Mouse (Mus musculus) adrenal gland, adult (tissue): ENCODE results near the gene Snx14.

Experiments
- DNase-seq, 2 experiments: peaks; one replicate each; pipeline ENCODE4 v3.0.0; 2022 to 2023; ENCODE audit warnings: low spot score in 1 of 2; ENCODE audit not compliant: inconsistent age in 2 of 2

Snx14 gene

GRCm38 (mm10) chr9:88346857-88347256 lies 91.9 kb downstream of the Snx14 start:
- DNase-seq = no peak

- no peak for DNase-seq
These were observed 94.3 kb downstream of the Snx14 start for GRCm38 (mm10) chr9:88344424-88344823.

GRCm38 (mm10) chr9:88342701-88343100 lies 96.1 kb downstream of the Snx14 start:
- no peak for DNase-seq

- DNase-seq = no peak
These were observed 96.5 kb downstream of the Snx14 start for GRCm38 (mm10) chr9:88342241-88342640.

GRCm38 (mm10) chr9:88340819-88341218 lies 97.9 kb downstream of the Snx14 start:
- no peak for DNase-seq

GRCm38 (mm10) chr9:88335839-88336238 lies 102.9 kb downstream of the Snx14 start:
- DNase-seq = no peak

- no peak for DNase-seq
These were observed 106.3 kb downstream of the Snx14 start for GRCm38 (mm10) chr9:88332447-88332846.

GRCm38 (mm10) chr9:88330316-88330715 lies 108.4 kb downstream of the Snx14 start:
- no peak for DNase-seq

GRCm38 (mm10) chr9:88329166-88329748 lies 109.5 kb downstream of the Snx14 start:
- no peak for DNase-seq

GRCm38 (mm10) chr9:88328666-88329065 lies 110.1 kb downstream of the Snx14 start:
- DNase-seq = no peak

- DNase-seq = peak; percentile 79 to 88
These were observed 111.5 kb downstream of the Snx14 start, which contains the start of gene Nt5e for GRCm38 (mm10) chr9:88326930-88327901. TSS of gene Nt5e (plus strand) at chr9:88327197.
